Mouse (Mus musculus) heart, embryonic 14.5 days (tissue): ENCODE data around the gene Slc24a4. TPM values are rescaled to one million over a fixed set of nuclear protein-coding genes. Genes with fewer than 3 reads are reported as not detected.

ENCODE experiments used
- ATAC-seq: fragments of 200-750 bp; cut with Nextera tagmentation; 2 replicates; pipeline ENCODE4 v1.8.0; 2017; ENCODE audit warnings: low read depth, moderate TSS enrichment; ENCODE audit not compliant: insufficient number of reproducible peaks, insufficient read depth, low FRiP score
- H3K27ac ChIP-seq, 2 experiments: fragments of 200-500 bp in 1 of 2; fragments of 300-500 bp in 1 of 2; sonication (generic) in 1 of 2; replicated peaks in 1 of 2; 2 replicates each; pipeline ENCODE4 v1.5.1; 2012 to 2014; ENCODE audit warnings: low read depth in 2 of 2, low read length in 2 of 2, control low read depth in 1 of 2, mild to moderate bottlenecking in 1 of 2, mixed read lengths in 1 of 2; ENCODE audit not compliant: control insufficient read depth in 1 of 2, insufficient read depth in 1 of 2
- H3K27me3 ChIP-seq: fragments of 300-500 bp; sonication (generic); 2 replicates; pipeline ENCODE4 v1.6.1; 2014; ENCODE audit warnings: mild to moderate bottlenecking, low read length, control low read depth; ENCODE audit not compliant: control insufficient read depth, insufficient read depth
- H3K36me3 ChIP-seq: fragments of 300-500 bp; sonication (generic); 2 replicates; pipeline ENCODE4 v1.6.1; 2014; ENCODE audit warnings: mild to moderate bottlenecking, control low read depth, low read length, mixed read lengths; ENCODE audit not compliant: control insufficient read depth, insufficient read depth
- H3K4me1 ChIP-seq, 2 experiments: fragments of 200-500 bp in 1 of 2; fragments of 300-500 bp in 1 of 2; sonication (generic) in 1 of 2; 2 replicates each; pipeline ENCODE4 v1.6.1; 2012 to 2014; ENCODE audit warnings: low read length in 2 of 2, control low read depth in 1 of 2, mixed read lengths in 1 of 2; ENCODE audit not compliant: control insufficient read depth in 2 of 2, insufficient read depth in 2 of 2
- H3K4me2 ChIP-seq: fragments of 300-500 bp; sonication (generic); 2 replicates; pipeline ENCODE4 v1.6.1; 2014; ENCODE audit warnings: mild to moderate bottlenecking, low read length
- H3K4me3 ChIP-seq, 2 experiments: fragments of 200-500 bp in 1 of 2; fragments of 300-500 bp in 1 of 2; sonication (generic) in 1 of 2; 2 replicates each; pipeline ENCODE4 v1.5.1; 2012 to 2014; ENCODE audit warnings: low read length in 2 of 2, mild to moderate bottlenecking in 2 of 2, control low read depth in 1 of 2, low read depth in 1 of 2, moderate library complexity in 1 of 2; ENCODE audit not compliant: control insufficient read depth in 1 of 2, insufficient read depth in 1 of 2
- H3K9ac ChIP-seq: fragments of 300-500 bp; sonication (generic); 2 replicates; pipeline ENCODE4 v1.6.1; 2014; ENCODE audit warnings: mild to moderate bottlenecking, low read length
- H3K9me3 ChIP-seq: fragments of 300-500 bp; sonication (generic); 2 replicates; pipeline ENCODE4 v1.6.1; 2016; ENCODE audit warnings: low read length, control low read depth; ENCODE audit not compliant: control insufficient read depth
- WGBS: fragments of 180-500 bp; shearing (Covaris S2); extraction: QIAGEN DNeasy Blood & Tissue Kit; methylation state at CpG from one replicate; pipeline ENCODE4 v1.1.7; 2014; 5-methylcytosine and 5-hydroxymethylcytosine counted together
- polyA plus RNA-seq: library from polyadenylated mRNA; unstranded; fragments of >200 nt; fragmentation: Nextera tagmentation; extraction: Ambion mirVana; gene quantifications from 2 replicates; pipeline ENCODE4 v1.2.1, GENCODE M21; 2014

Slc24a4 gene
- polyA plus RNA-seq, 1 experiment from 2014 or later, result 2.7 TPM

- Histone ChIP-seq H3K27me3 (no peaks in the 10 kb centered on the region), H3K27ac (peak overlapping the region in 1 of 2 experiments; percentile 19; a peak in 1 of 4 replicates), H3K4me2 (peak overlapping the region; percentile 20), H3K9me3 (no peaks in the 10 kb centered on the region), H3K36me3 (no peaks in the 10 kb centered on the region), H3K4me1 (peaks cover 9 to 18% of the 10 kb centered on the region in 2 experiments), H3K9ac (no peak overlapping the region), H3K4me3 (no peak overlapping the region)
- 27% methylated on average over 10 of the region's 10 CpGs for WGBS
- ATAC-seq, result peak; percentile 65; the same call in 1 of the 2 replicates
Measured at GRCm38 (mm10) chr12:102139710-102140109, 11.2 kb downstream of the Slc24a4 start.

GRCm38 (mm10) chr12:102141330-102141729 is 12.8 kb downstream of the Slc24a4 start:
- no peak overlapping the region for H3K9ac ChIP-seq
- no peak for ATAC-seq
- H3K4me1 ChIP-seq, result peaks cover 9 to 18% of the 10 kb centered on the region in 2 experiments
- H3K36me3 ChIP-seq, result no peaks in the 10 kb centered on the region
- H3K4me2 ChIP-seq, result no peak overlapping the region
- H3K27me3 ChIP-seq, result no peaks in the 10 kb centered on the region
- H3K4me3 ChIP-seq, result no peak overlapping the region
- 51% methylated on average over 5 of the region's 5 CpGs for WGBS
- H3K9me3 ChIP-seq, result no peaks in the 10 kb centered on the region
- no peak overlapping the region for H3K27ac ChIP-seq

DNA sequence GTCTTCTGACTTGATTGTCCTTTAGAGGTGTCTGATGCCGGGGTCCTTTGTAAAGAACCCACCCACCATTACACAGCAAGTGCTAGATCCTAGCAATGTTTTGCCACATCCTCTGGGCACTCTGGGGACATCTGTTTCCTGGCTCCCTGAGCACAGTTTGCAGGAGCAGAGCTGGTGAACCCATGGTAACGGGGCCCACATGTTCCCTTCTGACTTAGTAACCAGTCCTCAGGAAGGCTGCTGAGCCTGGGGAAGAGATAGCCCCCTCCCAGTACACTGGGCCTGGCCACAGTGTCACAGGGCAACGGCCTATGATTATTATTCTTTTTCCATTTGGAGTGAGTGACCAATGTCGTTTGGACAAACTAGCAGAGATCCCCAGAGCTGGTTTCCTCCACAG is 19.1 kb downstream of the Slc24a4 start:
- H3K4me3 ChIP-seq, result no peak overlapping the region
- no peak overlapping the region for H3K27ac ChIP-seq
- no peaks in the 10 kb centered on the region for H3K4me1 ChIP-seq
- no peaks in the 10 kb centered on the region for H3K36me3 ChIP-seq
- no peak overlapping the region for H3K4me2 ChIP-seq
- H3K27me3 ChIP-seq, result no peaks in the 10 kb centered on the region
- H3K9me3 ChIP-seq, result no peaks in the 10 kb centered on the region
- no peak overlapping the region for H3K9ac ChIP-seq
- WGBS, result 62% methylated on average over 4 of the region's 4 CpGs
- no peak for ATAC-seq

GRCm38 (mm10) chr12:102148746-102149145 is 20.2 kb downstream of the Slc24a4 start:
- no peak overlapping the region for H3K9ac ChIP-seq
- no peak for ATAC-seq
- H3K27ac ChIP-seq, result no peak overlapping the region
- no peaks in the 10 kb centered on the region for H3K9me3 ChIP-seq
- H3K4me2 ChIP-seq, result no peak overlapping the region
- H3K4me3 ChIP-seq, result no peak overlapping the region
- WGBS, result 85% methylated on average over 2 of the region's 2 CpGs
- H3K4me1 ChIP-seq, result no peaks in the 10 kb centered on the region
- no peaks in the 10 kb centered on the region for H3K36me3 ChIP-seq
- no peaks in the 10 kb centered on the region for H3K27me3 ChIP-seq

DNA sequence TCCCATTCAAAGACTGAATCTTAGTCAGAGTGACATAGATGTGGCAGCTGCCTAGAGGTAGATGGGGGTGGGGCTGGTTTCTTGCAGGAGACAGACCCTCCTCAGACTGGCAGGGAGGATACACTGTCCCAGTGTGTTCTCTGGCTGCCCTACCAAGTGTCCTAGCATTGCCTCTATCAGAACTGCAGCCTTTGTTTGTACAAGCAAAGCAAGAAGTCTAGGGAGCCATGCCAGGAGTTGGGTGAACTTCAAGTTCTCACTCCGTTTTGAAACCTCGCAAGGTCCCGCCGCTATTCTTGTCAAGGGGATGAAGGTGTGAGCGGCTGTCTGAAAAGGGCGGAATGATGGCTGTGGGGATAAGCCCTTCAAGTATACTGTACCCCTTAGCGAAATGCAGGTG is 22.7 kb downstream of the Slc24a4 start:
- Histone ChIP-seq H3K36me3 (no peaks in the 10 kb centered on the region), H3K9ac (no peak overlapping the region), H3K4me2 (no peak overlapping the region), H3K4me3 (no peak overlapping the region), H3K27ac (no peak overlapping the region), H3K4me1 (peaks cover 0 to 2% of the 10 kb centered on the region in 2 experiments; a peak in 1 of 4 replicates), H3K27me3 (no peaks in the 10 kb centered on the region), H3K9me3 (no peaks in the 10 kb centered on the region)
- 70% methylated on average over 7 of the region's 7 CpGs for WGBS
- ATAC-seq, result no peak

- Histone ChIP-seq H3K27ac (no peak overlapping the region), H3K4me2 (no peak overlapping the region), H3K9ac (no peak overlapping the region), H3K36me3 (no peaks in the 10 kb centered on the region), H3K4me1 (peaks cover 0 to 3% of the 10 kb centered on the region in 2 experiments; a peak in 2 of 4 replicates), H3K27me3 (no peaks in the 10 kb centered on the region), H3K9me3 (no peaks in the 10 kb centered on the region), H3K4me3 (no peak overlapping the region)
- ATAC-seq, result no peak
- 92% methylated on average over 7 of the region's 7 CpGs for WGBS
Measured at GRCm38 (mm10) chr12:102153796-102154195, 25.3 kb downstream of the Slc24a4 start.

GRCm38 (mm10) chr12:102154815-102155214 is 26.3 kb downstream of the Slc24a4 start:
- no peak for ATAC-seq
- H3K4me1 ChIP-seq, result peaks cover 0 to 4% of the 10 kb centered on the region in 2 experiments; a peak in 2 of 4 replicates
- H3K4me3 ChIP-seq, result no peak overlapping the region
- no peaks in the 10 kb centered on the region for H3K36me3 ChIP-seq
- H3K9ac ChIP-seq, result no peak overlapping the region
- no peaks in the 10 kb centered on the region for H3K9me3 ChIP-seq
- WGBS, result 41% methylated on average over 1 of the region's 1 CpGs
- H3K4me2 ChIP-seq, result no peak overlapping the region
- no peak overlapping the region for H3K27ac ChIP-seq
- H3K27me3 ChIP-seq, result no peaks in the 10 kb centered on the region

GRCm38 (mm10) chr12:102164632-102165031 is 36.1 kb downstream of the Slc24a4 start:
- ATAC-seq, result no peak
- WGBS, result 83% methylated on average over 7 of the region's 7 CpGs

More at GRCm38 (mm10) chr12:102164632-102165031, 36.1 kb downstream of the Slc24a4 start:
- H3K4me2 ChIP-seq, result no peak overlapping the region
- no peak overlapping the region for H3K27ac ChIP-seq
- H3K27me3 ChIP-seq, result no peaks in the 10 kb centered on the region; the same call in 1 of the 2 replicates
- no peak overlapping the region for H3K4me3 ChIP-seq
- H3K9ac ChIP-seq, result no peak overlapping the region
- no peaks in the 10 kb centered on the region for H3K9me3 ChIP-seq
- no peaks in the 10 kb centered on the region for H3K36me3 ChIP-seq
- peaks cover 2 to 5% of the 10 kb centered on the region in 2 experiments; a peak in 2 of 4 replicates for H3K4me1 ChIP-seq
